Mouse (Mus musculus) embryo, embryonic 9.5 days (tissue): ENCODE measurements around the gene Tmem223.
"Not testable (repeated sequence)": the region's sequence is repeated elsewhere in the genome, so short reads cannot be mapped to it uniquely, and the experiment has no call there.

ENCODE experiments used
- DNase-seq: peaks from one replicate; pipeline ENCODE4 v3.0.0-alpha.2; 2017; ENCODE audit errors: extremely low spot score

Gene Tmem223

GRCm38 (mm10) chr19:8770567-8771270 is at the start of gene Tmem223:
Gene Tmem223, plus strand, starts transcription at chr19:8770996.
- peak; percentile 83 for DNase-seq

GRCm38 (mm10) chr19:8721378-8721777 is 49.4 kb upstream of the Tmem223 start:
- no peak for DNase-seq

GRCm38 (mm10) chr19:8722021-8722420 is 48.8 kb upstream of the Tmem223 start:
- no peak for DNase-seq

GRCm38 (mm10) chr19:8722559-8722906 is 48.3 kb upstream of the Tmem223 start:
- no peak for DNase-seq

- DNase-seq = peak; percentile 96
These were observed 47.8 kb upstream of the Tmem223 start, which contains the start of gene Slc3a2 for GRCm38 (mm10) chr19:8722907-8723573. Gene Slc3a2, minus strand, starts transcription at chr19:8723369.

DNA sequence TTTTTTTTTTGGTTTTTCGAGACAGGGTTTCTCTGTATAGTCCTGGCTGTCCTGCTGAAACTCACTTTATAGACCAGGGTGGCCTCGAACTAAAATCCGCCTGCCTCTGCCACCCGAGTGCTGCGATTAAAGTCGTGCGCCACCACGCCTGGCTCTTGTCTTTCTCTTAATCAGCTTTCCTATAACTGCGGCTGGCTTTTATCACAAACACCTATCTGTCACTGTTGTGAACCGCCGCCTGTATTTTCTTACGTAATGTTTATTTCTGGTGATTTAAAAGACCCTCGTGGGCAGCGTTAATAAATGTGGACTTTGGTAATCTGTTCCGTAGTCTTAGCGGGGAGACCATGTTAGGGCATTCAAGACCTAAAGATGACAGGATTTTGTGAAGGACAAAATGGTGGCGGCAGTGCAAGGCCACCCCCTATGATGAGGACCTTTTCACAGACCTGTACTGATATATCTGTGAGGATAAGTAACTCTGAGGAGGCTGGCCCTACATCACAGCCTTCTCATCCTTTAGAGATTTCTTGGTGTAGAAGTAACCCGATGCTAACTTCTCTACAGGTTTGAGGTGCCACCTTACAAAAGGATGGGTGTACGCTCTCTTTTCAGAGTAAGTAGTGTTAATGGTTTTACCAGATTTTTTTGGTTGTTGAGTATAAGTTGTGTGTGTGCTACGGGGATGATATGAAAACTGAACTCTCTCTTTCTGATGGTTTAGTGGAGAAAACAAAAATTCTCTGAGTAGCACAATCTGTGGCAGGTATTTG is 47.0 kb upstream of the Tmem223 start:
- no peak for DNase-seq

DNA sequence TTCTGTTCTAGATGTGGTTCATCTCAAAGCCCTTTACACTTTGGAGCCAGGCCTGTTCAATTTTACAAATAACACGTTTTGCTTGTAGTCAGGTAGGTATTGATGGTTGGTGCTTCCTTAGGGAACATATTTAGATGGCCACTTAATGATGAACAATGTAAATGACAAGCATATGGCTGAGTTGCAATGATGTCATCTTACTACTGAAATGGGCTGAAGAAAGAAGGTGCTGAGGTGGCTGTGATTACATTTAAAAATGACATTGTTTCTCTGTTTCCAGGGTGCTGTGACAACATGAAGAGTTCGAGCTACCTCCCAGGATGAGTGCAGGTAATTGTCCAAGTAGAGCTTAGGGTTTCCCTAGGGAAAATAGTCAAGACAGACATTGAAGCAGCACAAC is 46.4 kb upstream of the Tmem223 start:
- DNase-seq = no peak

GRCm38 (mm10) chr19:8725081-8725613 is 45.6 kb upstream of the Tmem223 start:
- DNase-seq = no peak

GRCm38 (mm10) chr19:8726609-8727390 is 44.0 kb upstream of the Tmem223 start:
- DNase-seq = peak; percentile 58

GRCm38 (mm10) chr19:8727495-8728114 is 43.2 kb upstream of the Tmem223 start:
- DNase-seq = peak; percentile 62

- not testable (repeated sequence) for DNase-seq
These were observed 42.3 kb upstream of the Tmem223 start for GRCm38 (mm10) chr19:8728335-8729099.

DNA sequence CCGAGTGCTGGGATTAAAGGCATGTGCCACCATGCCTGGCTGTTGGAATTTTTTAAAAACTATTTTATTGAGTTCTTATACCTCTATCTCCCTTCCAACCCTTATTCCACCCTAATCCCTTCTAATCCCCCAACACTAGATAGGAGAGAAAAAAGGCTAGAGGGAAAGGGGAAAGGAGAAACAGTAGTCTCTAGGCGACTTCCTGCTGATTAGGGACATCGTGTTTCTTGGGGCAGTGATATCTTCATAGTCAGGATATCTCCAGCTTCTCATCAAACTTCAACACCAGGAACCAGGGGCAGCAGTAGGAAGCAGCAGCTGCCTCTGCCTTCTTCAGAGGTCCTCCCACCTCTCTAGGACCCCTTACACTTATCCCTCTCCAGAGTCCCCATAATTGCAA is 36.5 kb upstream of the Tmem223 start:
- no peak for DNase-seq

- DNase-seq = peak; percentile 93
These were observed 35.2 kb upstream of the Tmem223 start, which contains the start of gene Wdr74 for GRCm38 (mm10) chr19:8735389-8736159. Gene Wdr74, plus strand, starts transcription at chr19:8735827.

DNA sequence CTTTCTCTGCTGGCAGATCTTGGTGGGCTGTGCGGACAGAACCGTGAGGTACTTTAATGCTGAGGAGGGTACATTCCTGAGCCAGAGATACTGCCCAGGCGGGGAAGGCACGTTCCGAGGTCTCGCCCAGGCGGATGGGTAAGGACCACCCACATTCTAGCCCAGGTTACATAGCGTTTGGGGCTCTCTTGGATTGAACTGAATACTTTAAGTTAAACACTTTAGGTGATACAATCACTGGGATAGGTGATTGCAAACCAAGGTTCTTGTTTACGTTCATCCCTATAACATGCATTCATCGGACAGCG is 34.7 kb upstream of the Tmem223 start:
- DNase-seq = no peak

DNA sequence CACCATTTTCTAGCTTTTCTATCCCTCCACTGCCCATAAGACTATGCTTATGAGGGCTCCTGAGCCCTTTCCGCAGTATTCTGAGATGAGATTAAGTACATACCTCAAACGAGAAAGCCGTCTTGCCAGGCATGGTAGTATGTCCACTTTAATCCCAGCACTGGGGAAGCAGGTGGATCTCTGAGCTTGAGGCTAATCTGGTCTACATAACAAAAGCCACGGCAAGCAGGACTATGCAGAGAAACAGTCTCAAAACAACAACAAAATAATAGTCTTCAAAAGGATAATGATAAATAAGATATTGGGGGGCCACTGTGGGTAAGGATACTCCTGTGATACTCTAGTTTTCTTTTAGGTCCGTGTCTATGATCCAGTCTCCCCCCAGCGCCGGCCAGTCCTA is 31.9 kb upstream of the Tmem223 start:
- no peak for DNase-seq

DNA sequence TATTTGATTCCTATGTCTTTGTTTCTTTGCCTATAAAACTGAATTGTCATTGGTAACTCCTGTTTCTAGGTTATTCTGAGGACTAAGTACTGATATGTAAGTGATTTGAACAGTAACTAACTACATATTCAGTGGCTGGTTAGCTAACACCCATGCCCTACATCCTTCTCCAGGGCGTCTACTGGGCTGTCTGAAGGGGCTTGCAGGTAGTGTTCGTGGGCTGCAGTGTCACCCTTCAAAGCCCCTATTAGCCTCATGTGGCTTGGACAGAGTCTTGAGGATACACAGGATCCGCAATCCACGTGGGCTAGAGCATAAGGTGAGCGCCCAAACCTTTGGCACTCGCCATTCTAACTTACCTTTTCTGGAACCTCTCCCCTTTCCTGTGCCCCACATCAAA is 31.1 kb upstream of the Tmem223 start:
- DNase-seq = no peak

DNA sequence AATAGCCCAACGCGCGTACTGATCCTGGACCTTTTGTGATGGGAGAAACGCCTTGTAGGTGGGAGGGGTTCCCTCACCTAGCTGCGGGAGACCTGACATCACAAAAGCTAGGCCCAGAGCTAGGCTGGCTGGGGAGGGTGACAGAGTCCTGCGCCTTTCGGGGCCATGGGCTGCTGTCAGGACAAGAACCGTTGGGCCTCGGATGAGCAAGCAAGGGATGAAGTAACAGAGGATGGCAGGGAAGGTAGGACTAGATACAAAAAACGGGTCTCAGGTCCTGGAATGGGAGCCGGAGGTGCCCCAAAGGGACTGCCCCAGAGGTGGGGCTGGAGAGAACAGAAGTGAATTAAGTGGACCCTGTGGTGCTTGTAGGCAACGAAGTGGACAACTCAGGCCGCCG is 30.2 kb upstream of the Tmem223 start, which contains the start of gene 1700092M07Rik:
TSS of gene 1700092M07Rik (plus strand) at position 116 of the 400 bp plus-strand sequence.
- no peak for DNase-seq

GRCm38 (mm10) chr19:8741243-8741869 is 29.4 kb upstream of the Tmem223 start, which contains the start of gene Stx5a:
Gene Stx5a, plus strand, starts transcription at chr19:8741413.
- peak; percentile 97 for DNase-seq

DNA sequence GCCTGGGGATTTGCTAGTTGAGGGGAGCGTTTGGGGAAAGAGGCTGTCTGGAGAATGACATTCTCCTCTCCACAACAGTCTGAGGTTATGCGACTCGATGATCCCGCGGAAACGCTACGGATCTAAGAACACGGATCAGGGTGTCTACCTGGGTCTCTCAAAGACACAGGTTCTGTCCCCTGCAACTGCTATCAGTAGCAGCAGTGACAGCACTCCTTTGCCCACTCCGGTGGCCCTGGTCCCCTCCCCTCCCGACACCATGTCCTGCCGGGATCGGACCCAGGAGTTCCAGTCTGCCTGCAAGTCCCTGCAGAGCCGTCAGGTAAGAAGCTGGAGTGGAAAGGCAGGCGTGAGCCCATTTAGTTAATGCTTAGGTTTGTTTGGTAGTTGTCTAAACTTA is 28.6 kb upstream of the Tmem223 start:
- no peak for DNase-seq
